Mouse (Mus musculus) erythroblast, embryonic 14.5 days (primary cell): ENCODE results near the gene Milr1.

Experiments
- GATA1 ChIP-seq: IDR thresholded peaks from 2 replicates; pipeline ENCODE4 v1.6.1; 2012; ENCODE audit warnings: low read length, inconsistent platforms, mixed read lengths
- TAL1 ChIP-seq: IDR thresholded peaks from 3 replicates; pipeline ENCODE4 v1.6.1; 2012; ENCODE audit warnings: low read length, inconsistent platforms, mixed read lengths

DNA sequence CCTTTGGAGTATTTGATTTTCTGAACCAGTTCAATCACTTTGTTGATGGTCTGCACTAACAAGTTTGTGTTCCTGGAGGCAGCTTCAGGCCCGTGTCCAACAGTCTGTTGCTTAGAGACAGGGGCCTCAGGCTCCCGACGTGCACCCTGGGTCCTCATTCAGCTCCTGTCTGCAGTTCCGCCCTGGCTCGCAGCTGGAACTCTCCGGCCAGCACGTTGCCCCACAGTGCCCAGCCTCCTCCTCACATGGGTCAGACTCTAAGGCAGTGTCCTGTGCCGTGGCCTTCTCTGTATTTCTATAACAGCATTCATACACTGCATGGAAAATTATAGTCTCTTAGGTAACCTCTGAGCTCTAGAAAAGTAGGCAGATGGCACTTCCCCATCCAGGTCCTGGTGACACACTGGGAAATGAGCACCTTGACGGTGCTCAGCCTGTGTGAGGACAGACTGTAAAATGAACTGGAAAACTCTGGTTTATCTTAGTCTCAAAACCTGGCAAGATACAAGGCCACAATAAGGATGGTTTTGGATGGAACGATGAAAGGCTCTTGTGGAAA, 51.1 kb downstream of the Milr1 start:
- no peak for TF ChIP-seq TAL1
- TF ChIP-seq GATA1: no peak
